Mouse (Mus musculus): ENCODE measurements around the gene Hs3st5. TPM values are rescaled to one million over a fixed set of nuclear protein-coding genes. Genes with fewer than 3 reads are reported as not detected.
A peak's percentile ranks its signal among the peaks of the same experiment; 100 is the strongest.
"Not testable (repeated sequence)": the region's sequence is repeated elsewhere in the genome, so short reads cannot be mapped to it uniquely, and the experiment has no call there.

Hs3st5 gene
- polyA plus RNA-seq, 1 experiment from 2014 or later = 0.05 TPM

DNA sequence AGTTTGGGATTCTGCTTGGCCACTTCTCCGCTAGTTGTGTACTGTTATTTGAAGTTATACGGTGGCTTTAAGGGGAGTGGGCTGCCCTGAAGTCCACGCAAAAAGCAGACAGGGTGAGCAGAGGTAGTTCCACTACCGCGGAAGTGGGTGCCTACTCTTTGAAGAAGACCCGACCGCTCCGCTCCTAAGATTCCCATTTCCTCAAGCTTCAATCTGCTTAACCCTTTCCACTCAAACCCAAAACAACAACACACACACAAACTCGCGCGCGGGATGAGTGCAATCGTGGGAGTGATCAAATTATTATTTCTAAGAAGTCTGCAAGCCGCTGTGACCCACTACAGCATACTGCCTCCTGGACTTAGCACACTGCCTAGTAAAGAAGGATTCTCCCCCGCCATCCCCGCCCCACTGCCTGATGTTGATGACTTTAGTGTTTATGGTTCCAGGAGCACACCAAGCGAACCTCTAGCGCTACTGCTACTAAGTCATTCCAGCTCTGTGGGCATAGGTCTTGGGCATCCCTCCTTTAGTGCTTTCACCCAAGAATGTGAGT lies 1.5 kb downstream of the Hs3st5 start:
- Histone ChIP-seq H3K36me3 (ENCODE audit: insufficient read depth, low read length) (no peaks in the 10 kb centered on the region), H3K9ac (replicated peaks; ENCODE audit: low read depth) (no peak overlapping the region), H3K4me1 (ENCODE audit: insufficient read depth, low read depth, low read length) (no peaks in the 10 kb centered on the region; the same call in 1 of the 2 replicates), H3K4me3 (ENCODE audit: low read depth, low read length) (peak overlapping the region; percentile 43; the same call in 1 of the 2 replicates), H3K4me2 (replicated peaks; ENCODE audit: low read depth, low read length) (peak overlapping the region; percentile 65), H3K9me3 (ENCODE audit: low read length) (no peaks in the 10 kb centered on the region), H3K27me3 (replicated peaks; ENCODE audit: insufficient read depth, low read length) (peaks cover 15% of the 10 kb centered on the region; the same call in 1 of the 2 replicates), H3K27ac (ENCODE audit: low read length) (no peak overlapping the region)
- ATAC-seq = no peak
- TF ChIP-seq EP300 (IDR thresholded peaks at IDR 0.05) = no peak
- TF ChIP-seq CTCF (IDR thresholded peaks at IDR 0.05) = no peak
- 1% methylated on average over 18 of the region's 18 CpGs for WGBS
- no peak for DNase-seq (ENCODE audit: low spot score)

- no peak overlapping the region for H3K4me2 ChIP-seq (replicated peaks; ENCODE audit: low read depth, low read length)
- no peaks in the 10 kb centered on the region for H3K36me3 ChIP-seq (ENCODE audit: insufficient read depth, low read length)
- DNase-seq (ENCODE audit: low spot score) (no peak), ATAC-seq (no peak)
- peaks cover 15% of the 10 kb centered on the region; the same call in 1 of the 2 replicates for H3K27me3 ChIP-seq (replicated peaks; ENCODE audit: insufficient read depth, low read length)
- H3K9ac ChIP-seq (replicated peaks; ENCODE audit: low read depth) = no peak overlapping the region
- H3K4me1 ChIP-seq (ENCODE audit: insufficient read depth, low read depth, low read length) = no peaks in the 10 kb centered on the region; the same call in 1 of the 2 replicates
- no peaks in the 10 kb centered on the region for H3K9me3 ChIP-seq (ENCODE audit: low read length)
- 44% methylated on average over 4 of the region's 4 CpGs for WGBS
- H3K27ac ChIP-seq (ENCODE audit: low read length) = no peak overlapping the region
- TF ChIP-seq EP300 (IDR thresholded peaks at IDR 0.05) (no peak), CTCF (IDR thresholded peaks at IDR 0.05) (no peak)
- H3K4me3 ChIP-seq (ENCODE audit: low read depth, low read length) = no peak overlapping the region
These were observed 2.9 kb downstream of the Hs3st5 start for GRCm38 (mm10) chr10:36509477-36509876.

- Histone ChIP-seq H3K4me2 (replicated peaks; ENCODE audit: low read depth, low read length) (no peak overlapping the region), H3K4me3 (ENCODE audit: low read depth, low read length) (no peak overlapping the region), H3K4me1 (ENCODE audit: insufficient read depth, low read depth, low read length) (no peaks in the 10 kb centered on the region), H3K9ac (replicated peaks; ENCODE audit: low read depth) (no peak overlapping the region), H3K27me3 (replicated peaks; ENCODE audit: insufficient read depth, low read length) (no peaks in the 10 kb centered on the region), H3K9me3 (ENCODE audit: low read length) (no peaks in the 10 kb centered on the region), H3K36me3 (ENCODE audit: insufficient read depth, low read length) (no peaks in the 10 kb centered on the region), H3K27ac (ENCODE audit: low read length) (no peak overlapping the region)
- ATAC-seq = no peak
- TF ChIP-seq CTCF (IDR thresholded peaks at IDR 0.05) (no peak), EP300 (IDR thresholded peaks at IDR 0.05) (no peak)
- no peak for DNase-seq (ENCODE audit: low spot score)
These were observed 17.3 kb downstream of the Hs3st5 start for GRCm38 (mm10) chr10:36523881-36524280.

DNA sequence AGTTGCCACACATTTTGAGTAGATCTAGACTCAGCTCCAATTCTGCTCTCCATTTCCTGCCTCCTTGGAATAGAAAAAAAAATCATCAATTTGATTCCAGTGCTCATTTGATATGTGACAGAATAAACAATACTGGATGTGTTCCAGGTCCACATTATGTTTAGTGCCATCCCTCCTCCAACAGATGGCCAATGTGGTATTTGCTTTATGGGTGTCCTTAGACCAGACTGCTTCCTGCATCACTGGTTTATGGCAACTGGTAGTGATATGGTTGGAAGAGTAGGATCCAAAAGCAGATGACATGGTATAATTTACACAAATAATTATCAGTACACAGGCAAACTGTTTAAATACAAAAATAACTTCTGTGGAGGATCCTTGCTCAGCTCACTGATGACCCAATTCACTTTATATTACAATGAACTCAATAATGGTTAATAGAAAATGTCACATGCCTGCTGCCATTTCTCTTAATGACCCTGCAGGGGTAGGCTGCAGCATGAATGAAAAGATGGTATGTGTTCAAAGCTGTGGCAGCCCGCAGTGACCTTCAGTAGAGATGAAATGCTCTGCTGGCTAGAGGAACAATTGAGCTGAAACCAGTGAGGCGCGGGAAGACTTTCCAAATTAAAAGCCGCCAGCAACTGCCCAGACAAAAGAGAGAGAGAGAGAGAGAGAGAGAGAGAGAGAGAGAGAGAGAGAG lies 27.2 kb downstream of the Hs3st5 start:
- Histone ChIP-seq H3K9ac (replicated peaks; ENCODE audit: low read depth) (no peak overlapping the region), H3K27ac (ENCODE audit: low read length) (no peak overlapping the region), H3K9me3 (ENCODE audit: low read length) (no peaks in the 10 kb centered on the region), H3K36me3 (ENCODE audit: insufficient read depth, low read length) (no peaks in the 10 kb centered on the region), H3K4me3 (ENCODE audit: low read depth, low read length) (no peak overlapping the region), H3K27me3 (replicated peaks; ENCODE audit: insufficient read depth, low read length) (no peaks in the 10 kb centered on the region), H3K4me2 (replicated peaks; ENCODE audit: low read depth, low read length) (no peak overlapping the region), H3K4me1 (ENCODE audit: insufficient read depth, low read depth, low read length) (no peaks in the 10 kb centered on the region)
- no peak for ATAC-seq
- TF ChIP-seq EP300 (IDR thresholded peaks at IDR 0.05) (no peak), CTCF (IDR thresholded peaks at IDR 0.05) (no peak)
- 85% methylated on average over 4 of the region's 4 CpGs for WGBS
- DNase-seq (ENCODE audit: low spot score) = no peak

GRCm38 (mm10) chr10:36546622-36547021 lies 40.0 kb downstream of the Hs3st5 start:
- Histone ChIP-seq H3K4me3 (ENCODE audit: low read depth, low read length) (no peak overlapping the region), H3K27ac (ENCODE audit: low read length) (no peak overlapping the region), H3K9me3 (ENCODE audit: low read length) (no peaks in the 10 kb centered on the region), H3K4me1 (ENCODE audit: insufficient read depth, low read depth, low read length) (no peaks in the 10 kb centered on the region), H3K4me2 (replicated peaks; ENCODE audit: low read depth, low read length) (no peak overlapping the region), H3K36me3 (ENCODE audit: insufficient read depth, low read length) (no peaks in the 10 kb centered on the region), H3K27me3 (replicated peaks; ENCODE audit: insufficient read depth, low read length) (no peaks in the 10 kb centered on the region), H3K9ac (replicated peaks; ENCODE audit: low read depth) (no peak overlapping the region)
- ATAC-seq = no peak
- no peak for TF ChIP-seq EP300 (IDR thresholded peaks at IDR 0.05)
- TF ChIP-seq CTCF (IDR thresholded peaks at IDR 0.05) = peak; percentile 45
- 14% methylated on average over 2 of the region's 2 CpGs for WGBS
- DNase-seq (ENCODE audit: low spot score) = peak; percentile 33

DNA sequence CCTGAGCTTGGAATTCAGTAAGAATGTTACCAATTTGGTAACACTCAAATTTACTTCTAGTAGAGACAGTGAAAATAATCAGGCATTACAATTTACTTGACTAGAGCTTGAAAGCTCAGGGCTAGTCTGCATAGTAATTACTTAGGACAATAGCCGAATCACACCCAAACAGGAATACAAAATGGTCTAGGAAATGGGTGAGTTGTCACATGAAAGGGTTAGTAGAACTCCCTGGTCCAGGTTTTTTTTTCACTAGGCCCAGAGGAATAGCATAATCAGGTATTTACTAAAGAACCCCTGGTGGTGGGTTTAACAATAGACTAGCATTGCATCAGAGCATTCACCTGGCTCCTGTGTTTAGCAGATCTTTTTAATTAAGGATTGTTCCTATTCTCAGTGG lies 41.1 kb downstream of the Hs3st5 start:
- not testable (repeated sequence) for H3K27ac ChIP-seq (ENCODE audit: low read length); H3K4me3 ChIP-seq (ENCODE audit: low read depth, low read length); DNase-seq (ENCODE audit: low spot score); H3K27me3 ChIP-seq (replicated peaks; ENCODE audit: insufficient read depth, low read length); H3K9ac ChIP-seq (replicated peaks; ENCODE audit: low read depth); H3K4me2 ChIP-seq (replicated peaks; ENCODE audit: low read depth, low read length); ATAC-seq; H3K4me1 ChIP-seq (ENCODE audit: insufficient read depth, low read depth, low read length); H3K36me3 ChIP-seq (ENCODE audit: insufficient read depth, low read length); H3K9me3 ChIP-seq (ENCODE audit: low read length)
- 81% methylated on average over 1 of the region's 1 CpGs for WGBS

All from lung, postnatal 0 days (tissue).